Mouse (Mus musculus) 416B (cell line): Measurements from ENCODE around the gene Hmga1.

Experiments
- DNase-seq: peaks from one replicate; pipeline ENCODE4 v3.0.0; 2011; ENCODE audit warnings: low read depth

The Hmga1 gene

DNA sequence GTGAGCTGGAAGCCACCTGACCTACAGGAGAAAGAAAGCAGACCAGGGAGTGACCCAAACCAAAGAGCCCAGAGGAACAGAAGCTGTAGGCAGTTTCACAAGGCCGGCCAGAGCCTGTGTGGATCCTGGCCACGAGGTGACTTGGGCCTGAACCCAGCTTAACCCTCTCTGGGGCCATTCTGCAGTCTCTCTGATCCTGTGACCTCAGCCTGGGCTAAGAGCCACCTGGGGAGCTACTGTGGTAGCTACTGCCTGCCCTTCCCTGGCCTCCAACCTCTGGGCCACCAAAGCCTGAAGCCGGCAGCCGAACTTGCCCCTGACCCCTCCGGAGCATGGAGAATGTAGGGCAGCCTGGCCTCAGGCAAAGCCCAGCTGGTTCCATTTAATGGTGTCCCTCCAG lies 27.5 kb upstream of the Hmga1 start:
- no peak for DNase-seq

GRCm38 (mm10) chr17:27532095-27532494 lies 24.2 kb upstream of the Hmga1 start:
- peak; percentile 59 for DNase-seq

- DNase-seq: peak; percentile 54
These were observed 22.9 kb upstream of the Hmga1 start for GRCm38 (mm10) chr17:27533354-27533753.

DNA sequence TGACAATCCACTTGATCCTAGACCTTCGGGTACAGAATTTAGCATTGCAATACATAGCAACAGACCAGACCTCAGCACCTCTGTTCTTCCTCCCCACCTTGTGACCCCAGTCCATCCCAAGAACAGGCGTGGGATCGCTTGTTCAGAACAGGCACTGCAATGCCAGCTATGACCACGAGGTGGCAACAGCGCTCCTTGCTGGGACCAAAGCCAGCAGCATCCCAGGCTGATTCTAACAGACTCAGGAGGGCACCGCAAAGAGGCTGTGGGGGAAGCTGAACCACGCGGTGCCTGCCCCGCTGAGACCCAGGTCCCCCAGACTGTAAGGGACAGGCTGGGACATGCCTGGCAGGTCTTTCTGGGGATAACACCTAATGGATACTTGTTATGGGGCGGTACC lies 21.6 kb upstream of the Hmga1 start:
- DNase-seq: peak; percentile 86

- no peak for DNase-seq
These were observed 15.0 kb upstream of the Hmga1 start for GRCm38 (mm10) chr17:27541261-27541660.

GRCm38 (mm10) chr17:27541984-27542383 lies 14.3 kb upstream of the Hmga1 start:
- DNase-seq: no peak

DNA sequence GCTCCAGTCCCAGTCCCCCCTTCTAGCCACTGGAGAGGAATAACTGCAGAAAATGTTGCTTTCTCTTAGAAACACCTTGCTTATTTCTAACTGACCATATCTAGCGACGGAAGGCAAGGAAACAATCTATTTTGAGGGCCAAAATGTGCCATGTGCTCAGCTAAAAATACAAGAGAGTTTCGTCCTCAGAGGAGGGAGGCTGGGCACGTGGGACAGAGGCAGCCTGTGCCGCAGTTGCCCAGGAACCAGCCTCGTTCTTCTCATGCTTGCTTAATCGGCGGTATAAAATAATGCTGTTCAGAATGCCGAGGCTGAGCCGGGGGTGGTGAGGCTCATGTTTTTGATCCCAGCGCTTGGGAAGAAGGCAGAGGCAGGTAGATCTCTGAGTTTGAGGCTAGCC lies 11.7 kb upstream of the Hmga1 start:
- no peak for DNase-seq

DNA sequence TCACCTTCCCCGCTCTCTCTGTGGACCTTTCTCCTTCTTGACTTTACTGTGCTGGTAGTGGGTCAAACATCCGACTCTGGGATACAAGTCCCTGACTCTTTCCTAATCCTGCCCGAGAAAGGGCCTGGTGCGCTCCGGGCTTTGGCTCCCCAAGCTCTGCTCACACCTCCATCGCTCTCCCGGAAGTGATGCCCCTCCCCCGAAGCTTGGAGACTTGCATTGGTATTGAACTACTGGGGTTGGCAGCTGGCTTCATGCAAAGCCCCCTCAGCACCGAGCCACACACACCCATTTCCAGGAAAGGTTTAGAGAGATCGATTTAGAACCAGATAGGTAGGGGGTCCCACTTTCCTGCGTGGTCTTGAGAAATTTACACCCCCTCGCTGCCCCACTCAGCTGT lies 10.3 kb upstream of the Hmga1 start:
- no peak for DNase-seq

GRCm38 (mm10) chr17:27546574-27547085 lies 9.7 kb upstream of the Hmga1 start:
- no peak for DNase-seq

DNA sequence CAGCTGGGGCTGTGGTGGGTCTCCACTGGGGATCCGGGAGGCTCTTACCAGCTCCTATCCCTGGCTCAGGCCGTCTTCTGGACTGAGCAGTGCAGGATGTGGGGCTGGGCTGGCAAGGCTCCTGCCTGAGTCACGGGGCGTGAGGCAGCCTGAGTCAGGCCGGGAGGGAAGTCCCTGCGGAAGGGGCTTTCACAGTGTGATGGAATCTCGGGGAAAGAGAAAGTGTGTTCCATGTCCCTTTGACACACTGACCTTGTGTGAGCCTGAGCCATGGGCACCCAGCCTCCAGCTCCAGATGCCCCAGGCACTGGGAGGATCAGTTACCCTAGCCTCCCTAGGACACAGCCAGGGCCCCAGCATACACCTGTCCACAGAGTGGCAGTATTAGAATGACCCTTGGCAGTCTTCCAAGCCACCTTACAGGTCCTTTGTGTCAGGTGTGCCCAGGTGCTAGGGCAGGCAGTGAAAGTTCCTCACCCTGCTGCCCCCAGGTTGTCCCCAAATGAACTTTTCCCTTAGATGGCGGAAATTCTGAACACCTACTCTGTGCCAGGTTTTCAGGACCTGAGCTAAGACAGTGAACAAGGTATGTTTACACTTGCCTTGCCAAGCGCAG lies 8.9 kb upstream of the Hmga1 start:
- peak; percentile 78 for DNase-seq

- no peak for DNase-seq
These were observed 7.1 kb upstream of the Hmga1 start for GRCm38 (mm10) chr17:27549234-27549633.

DNA sequence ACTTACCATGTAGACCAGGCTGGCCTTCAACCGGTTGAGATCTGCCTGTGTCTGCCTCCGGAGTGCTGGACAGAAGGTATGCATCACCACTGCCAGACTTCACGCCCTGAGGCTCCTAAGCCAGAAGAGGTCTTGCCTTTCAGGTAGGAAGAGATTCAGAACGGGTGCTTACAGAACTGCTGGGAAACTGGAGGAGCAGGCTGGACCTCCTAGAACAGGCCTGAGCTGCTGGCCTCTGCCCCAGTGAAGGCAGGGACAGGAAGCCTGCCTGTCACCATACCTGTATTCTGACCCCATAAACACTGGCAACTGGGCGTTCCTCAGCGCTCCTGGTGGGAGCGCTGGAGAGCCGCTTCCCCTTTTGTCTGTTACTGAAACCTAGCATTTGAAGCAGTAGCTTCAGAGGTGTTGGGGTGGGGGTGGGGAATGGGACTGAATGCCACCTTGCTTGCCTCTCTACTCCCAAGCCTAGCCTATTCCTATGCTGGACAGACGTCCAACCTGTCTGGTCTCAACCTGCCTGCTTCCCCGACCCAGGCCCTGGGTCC lies 4.8 kb upstream of the Hmga1 start:
- DNase-seq: no peak

GRCm38 (mm10) chr17:27552215-27553201 lies 3.8 kb upstream of the Hmga1 start:
- DNase-seq: peak; percentile 94

GRCm38 (mm10) chr17:27554062-27554960 lies 2.0 kb upstream of the Hmga1 start:
- DNase-seq: peak; percentile 63

GRCm38 (mm10) chr17:27555075-27555511 lies 1.2 kb upstream of the Hmga1 start:
- peak; percentile 87 for DNase-seq

GRCm38 (mm10) chr17:27555512-27556172 lies 655 bp upstream of the Hmga1 start:
- peak; percentile 97 for DNase-seq

DNA sequence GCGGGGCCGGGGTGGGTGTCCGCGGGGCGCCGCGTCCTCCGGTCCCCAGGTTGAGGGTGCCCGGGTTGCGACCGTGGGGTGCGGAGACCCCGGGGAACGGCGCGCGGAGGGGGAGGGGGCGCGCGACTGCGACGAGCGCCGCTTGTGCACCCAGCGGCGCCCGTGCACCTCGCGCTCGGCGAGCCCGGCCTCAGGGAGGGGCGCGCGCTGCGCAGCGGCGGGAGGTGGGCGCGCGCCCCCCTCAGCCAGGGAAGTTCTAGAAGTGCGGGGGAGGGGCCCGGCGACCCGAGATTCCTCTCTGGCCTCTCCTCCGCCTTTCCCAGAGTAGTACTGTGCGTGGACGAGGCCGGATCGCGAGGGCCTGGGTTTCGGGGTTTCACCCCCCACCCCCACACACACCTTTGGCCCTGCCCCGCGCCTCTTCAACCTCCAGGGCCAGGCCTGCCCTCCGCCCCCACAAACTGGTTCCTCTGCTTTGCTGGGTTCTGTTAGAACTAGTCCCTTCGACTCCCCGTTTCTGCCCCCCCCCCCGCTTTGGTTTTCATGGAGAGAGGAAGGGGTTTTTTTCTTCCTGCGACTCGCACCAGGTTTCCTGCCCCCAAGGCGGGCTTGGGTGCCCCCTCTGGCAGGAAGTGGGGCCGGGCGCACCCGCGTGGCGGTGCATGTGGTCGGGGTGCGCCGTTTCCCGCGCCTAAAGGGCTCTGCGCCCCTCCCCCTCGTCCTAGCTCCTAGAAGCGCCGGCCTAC lies 1.1 kb downstream of the Hmga1 start:
- peak; percentile 85 for DNase-seq

- DNase-seq: no peak
These were observed 1.8 kb downstream of the Hmga1 start for GRCm38 (mm10) chr17:27557927-27558661.

DNA sequence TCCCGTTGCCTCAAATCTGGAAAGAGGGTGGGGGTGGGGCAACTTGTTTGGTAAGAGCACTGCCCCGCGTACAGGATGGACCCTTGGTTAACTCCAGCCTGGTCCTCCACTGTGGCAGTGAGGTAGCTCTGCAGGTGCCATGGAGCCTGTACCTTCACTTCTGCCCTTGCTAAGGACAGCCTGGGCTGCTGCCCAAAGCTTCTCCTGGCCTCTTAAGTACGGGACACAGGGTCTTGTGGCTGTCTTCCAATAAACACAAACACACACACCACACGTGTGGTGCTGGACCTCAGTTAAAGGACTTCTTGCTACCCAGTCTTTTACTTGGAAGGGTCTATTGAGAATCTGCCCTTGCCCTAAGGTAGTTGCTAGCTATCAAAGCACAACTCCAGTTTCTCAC lies 2.5 kb downstream of the Hmga1 start:
- no peak for DNase-seq

DNA sequence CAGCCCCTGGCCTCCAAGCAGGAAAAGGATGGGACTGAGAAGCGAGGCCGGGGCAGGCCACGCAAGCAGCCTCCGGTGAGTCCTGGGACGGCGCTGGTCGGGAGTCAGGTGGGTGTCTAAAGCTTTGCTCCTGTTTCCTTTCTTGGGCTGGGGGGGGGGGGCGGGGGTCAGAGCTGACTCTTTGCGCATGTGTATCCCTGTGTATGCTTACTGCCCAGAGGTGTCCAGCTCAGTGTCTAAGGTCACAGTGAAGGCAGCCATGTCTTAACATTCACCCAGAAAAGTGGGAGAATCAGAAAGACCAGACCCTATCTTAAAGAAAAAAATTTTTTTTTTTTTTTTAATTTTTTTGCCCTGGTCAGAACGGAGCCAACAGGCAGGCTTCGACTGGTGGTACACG lies 3.3 kb downstream of the Hmga1 start:
- DNase-seq: no peak
